Mouse (Mus musculus): ENCODE measurements around the gene Rsbn1.

Rsbn1 gene

DNA sequence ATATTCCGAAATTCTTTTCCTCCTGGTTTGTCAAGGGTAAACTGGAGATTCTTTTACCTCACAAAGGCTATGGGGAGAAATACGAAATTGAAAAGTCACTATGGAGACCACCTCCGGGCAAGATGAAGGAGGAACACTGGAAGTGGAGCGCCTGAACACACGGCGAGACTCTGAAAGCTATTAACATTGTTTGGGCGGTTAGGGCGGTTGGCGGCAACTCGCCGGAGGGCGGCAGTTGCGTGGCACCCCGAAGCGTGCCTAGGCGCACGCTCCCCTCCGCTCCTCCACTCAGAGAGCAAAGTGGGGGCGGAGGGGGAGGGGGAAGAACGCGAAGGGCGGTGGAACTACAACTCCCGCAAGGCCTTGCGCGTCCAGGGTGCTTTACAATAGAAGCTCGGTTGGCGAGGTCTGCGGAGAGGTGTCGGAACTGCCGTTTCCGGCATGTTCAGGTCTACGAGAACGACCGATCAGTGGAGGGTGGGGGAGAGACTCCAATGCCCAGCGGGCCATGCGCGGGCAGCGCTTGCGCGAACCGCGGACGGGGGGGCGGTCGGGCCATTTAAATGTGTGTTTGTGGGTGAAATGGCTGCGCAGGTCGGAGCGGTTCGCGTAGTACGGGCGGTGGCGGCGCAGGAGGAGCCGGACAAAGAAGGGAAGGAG lies at the start of gene Rsbn1:
Gene Rsbn1, plus strand, starts transcription at position 111 of the 660 bp plus-strand sequence.
- peak; percentile 97 for DNase-seq

DNA sequence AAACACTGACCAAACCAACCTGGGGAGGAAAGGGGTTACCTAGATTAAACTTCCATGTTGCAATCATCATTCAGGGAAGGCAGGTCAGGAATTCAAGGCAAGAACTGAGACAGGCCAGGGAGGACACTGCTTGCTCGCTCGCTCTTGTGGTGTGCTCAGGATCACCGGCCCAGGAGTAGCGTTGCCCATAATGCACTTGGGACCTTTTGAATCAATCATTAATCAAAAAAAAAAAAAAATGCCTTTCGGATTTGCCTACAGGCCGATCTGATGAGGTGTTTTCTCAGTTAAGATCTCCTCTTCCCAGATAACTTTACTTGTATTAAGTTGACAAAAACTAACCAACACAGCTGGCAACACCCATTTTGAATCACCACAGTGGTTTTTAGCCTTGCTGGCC lies 49.7 kb upstream of the Rsbn1 start:
- no peak for DNase-seq

DNA sequence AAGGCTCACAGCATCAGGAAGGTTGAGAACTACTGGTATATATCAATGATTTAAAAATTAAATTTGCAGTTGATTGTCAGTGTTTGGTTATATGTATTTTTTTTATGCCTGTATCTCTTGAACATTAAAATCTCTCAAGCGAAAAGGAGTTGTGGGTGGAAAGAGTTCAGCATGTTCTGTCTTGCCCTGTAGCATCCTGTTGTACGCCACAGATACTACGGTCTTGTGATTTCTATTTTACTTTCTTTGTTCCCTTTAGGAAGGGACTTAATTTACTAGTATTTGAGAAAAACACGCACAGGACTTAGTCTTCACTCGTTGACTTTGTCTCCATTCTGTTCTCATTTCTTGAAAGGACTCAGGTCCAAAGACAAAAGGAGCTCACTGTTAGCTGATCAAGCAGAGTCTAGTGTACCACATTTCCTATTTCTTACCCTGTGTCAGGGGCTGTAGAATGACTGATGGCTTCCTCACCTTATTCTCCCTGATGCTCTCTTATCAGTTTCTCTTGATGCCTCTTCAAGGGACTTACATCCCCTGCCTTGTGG lies 46.4 kb upstream of the Rsbn1 start:
- DNase-seq: no peak

DNA sequence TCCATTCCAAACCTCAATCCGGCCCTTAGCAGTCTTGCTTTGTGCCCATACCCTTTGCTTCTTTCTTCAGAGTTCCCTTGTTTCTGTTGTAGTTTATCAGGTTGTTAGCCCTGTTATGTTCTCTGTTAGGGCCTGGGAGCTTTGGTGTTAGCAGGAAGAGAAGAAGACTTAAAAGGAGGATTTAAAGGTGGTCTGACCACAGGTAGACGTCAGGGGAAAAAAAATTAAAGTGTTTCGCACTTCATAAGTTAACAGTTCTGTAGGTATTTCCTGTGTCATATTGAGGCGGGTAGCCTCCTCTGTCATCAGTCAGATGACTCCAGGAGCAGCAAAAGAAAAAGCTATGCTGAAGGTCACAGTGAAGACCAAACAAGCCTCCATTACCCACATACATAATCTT lies 45.9 kb upstream of the Rsbn1 start:
- no peak for DNase-seq

DNA sequence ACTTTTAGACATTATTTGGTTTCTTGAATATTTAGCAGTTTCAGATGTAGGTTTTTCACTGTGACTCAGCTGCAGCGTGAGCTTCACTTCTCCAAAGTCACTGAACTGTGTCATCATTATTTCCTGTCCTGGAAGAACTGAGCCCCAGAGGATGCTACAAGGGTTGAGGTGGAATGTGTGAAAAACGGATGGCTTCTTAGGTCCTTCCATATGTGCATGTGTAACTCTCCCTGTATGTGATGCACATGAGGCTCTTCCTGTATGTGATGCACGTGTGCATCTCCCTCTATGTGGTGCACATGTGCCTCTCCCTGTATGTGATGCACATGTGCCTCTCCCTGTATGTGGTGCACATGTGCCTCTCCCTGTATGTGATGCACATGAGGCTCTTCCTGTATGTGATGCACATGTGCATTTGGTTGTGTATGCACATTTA lies 41.2 kb upstream of the Rsbn1 start:
- DNase-seq: no peak

DNA sequence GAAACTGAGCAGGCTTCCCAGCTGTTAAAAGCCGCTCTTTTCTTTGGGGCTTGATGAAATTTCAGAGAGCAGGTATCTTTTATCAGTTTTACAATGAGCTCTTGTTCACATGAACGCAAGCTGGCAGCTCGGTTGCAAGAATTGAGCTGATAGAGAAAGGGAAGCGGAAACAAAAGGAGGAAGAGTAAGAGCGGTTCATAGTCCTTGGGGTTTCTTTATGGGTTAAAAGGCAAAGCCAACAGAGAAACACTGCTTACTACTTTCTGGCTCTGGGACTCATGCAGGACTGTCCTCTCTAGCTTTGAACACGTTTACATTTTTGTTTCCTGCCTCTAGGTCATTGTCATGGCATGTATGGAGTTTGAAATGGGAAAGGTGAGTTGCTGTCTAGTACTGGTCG lies 39.6 kb upstream of the Rsbn1 start:
- no peak for DNase-seq

DNA sequence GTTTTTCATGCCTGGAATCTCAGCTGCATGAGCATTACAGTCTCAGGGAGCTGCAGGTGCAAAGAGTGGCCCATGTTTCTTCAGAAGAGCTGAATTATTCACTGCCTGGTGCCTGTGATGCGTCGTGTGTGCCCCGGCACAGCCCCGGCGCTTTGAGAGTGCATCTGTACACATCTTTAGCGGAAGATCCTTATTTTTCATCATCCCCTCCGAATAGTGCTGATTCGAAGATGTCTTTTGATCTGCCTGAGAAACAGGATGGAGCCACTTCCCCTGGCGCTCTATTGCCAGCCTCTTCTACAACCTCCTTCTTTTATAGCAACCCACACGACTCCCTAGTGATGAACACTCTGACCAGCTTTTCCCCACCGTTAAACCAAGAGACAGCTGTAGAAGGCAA lies 28.0 kb upstream of the Rsbn1 start:
- DNase-seq: no peak

DNA sequence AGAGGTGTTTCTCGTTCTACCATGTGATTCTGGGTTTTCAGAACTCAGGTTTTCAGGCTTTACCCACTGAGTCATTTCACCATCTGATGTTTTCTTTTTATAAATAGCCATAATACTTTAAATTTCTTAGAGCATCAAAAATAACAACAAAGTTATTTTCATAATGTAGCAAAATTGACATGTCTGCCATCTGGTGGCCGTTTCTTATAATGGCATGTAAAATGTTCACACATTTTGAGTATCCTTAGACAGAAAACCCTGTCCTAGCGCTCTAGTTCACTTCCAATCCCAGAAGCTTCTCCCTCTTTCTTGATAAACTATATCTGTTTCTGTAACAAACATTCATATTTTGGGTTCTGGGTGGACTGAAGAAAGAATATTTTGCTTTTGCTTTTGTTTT lies 26.3 kb upstream of the Rsbn1 start:
- DNase-seq: peak; percentile 30

DNA sequence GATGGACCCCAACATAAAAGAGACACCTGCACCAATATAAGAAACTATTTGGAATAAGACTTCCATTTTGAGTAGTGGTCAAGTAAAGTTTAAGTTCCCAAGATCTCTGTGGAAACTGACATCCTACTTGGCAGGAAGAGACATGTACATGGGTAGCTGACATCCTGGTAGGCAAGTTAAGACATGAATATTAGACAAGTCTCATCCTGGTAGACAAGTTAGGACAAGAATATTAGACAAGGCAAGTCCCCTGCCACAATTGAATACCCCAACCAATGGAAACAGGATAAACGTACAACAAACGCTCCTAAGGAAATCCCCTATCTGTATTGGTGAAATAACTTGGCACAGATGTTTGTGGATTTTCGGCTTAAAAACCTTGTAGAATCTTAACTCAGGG lies 20.5 kb upstream of the Rsbn1 start:
- no peak for DNase-seq

DNA sequence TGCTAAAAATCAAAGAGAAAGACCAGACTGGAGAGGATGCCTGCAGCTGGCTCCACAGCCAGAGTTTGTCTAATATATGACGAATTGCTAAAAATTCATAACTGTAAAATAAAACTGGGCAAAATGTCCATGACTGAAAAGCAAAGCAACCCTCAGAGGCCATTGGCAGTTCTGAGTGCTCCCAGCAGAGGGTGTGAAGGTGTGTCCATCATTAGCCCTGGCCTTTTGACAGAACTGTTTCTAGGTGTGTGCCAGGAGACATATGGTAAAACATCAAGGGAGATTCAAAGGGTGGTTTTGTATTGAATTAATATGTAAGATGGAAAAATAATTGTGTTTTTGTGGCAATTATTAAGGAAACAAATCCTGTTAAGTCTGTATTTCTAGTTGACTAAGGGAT lies 9.2 kb upstream of the Rsbn1 start:
- no peak for DNase-seq

DNA sequence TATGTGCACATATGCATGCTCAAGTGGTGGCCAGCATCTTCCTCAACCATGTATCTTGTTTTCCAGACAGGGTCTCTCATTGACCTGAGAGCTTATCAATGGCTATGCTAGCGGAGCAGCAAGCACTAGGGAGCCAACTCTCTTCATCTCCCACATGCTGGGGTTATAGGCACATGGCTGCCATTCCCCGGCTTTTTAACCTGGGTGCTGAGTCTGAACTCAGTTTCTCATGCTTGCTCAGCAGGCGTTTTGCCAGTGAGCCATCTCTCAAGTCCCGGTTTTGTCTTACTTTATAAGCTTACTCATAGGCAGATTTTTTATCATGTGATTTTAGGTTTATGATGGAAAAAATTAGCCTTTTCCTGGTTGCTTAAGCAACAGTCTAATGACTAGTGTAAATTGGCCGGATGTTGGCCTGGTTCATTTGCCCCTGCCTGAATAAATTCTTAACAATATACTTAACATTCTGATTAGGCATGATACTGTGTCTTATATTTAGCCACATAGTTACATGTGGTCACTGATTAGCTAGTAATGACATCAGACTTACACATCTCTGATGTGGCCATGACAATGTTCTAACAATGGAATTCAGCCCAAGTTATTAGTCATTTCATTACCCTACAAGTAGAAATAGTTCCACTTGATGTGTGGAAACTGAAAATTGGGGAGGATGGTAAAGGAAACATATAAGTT lies 6.4 kb upstream of the Rsbn1 start:
- no peak for DNase-seq

DNA sequence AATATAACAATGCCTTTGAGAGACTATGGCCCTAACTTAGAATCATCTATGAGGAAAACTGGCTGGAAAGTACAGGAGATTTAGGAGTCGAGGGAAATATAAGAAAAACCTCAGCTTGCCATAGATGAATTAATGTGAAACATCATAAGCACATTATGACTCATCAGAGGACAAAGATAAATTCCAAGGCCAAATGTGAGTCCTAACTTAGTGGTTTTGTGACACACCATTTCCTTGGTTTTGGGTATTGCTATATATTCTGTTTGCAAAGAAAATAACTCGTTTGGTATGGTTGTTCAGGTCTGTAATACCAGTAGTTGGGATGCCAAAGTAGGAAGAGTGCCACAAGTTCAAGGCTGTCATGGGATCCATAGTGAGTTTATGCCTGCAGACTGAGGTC lies 5.1 kb upstream of the Rsbn1 start:
- DNase-seq: no peak

DNA sequence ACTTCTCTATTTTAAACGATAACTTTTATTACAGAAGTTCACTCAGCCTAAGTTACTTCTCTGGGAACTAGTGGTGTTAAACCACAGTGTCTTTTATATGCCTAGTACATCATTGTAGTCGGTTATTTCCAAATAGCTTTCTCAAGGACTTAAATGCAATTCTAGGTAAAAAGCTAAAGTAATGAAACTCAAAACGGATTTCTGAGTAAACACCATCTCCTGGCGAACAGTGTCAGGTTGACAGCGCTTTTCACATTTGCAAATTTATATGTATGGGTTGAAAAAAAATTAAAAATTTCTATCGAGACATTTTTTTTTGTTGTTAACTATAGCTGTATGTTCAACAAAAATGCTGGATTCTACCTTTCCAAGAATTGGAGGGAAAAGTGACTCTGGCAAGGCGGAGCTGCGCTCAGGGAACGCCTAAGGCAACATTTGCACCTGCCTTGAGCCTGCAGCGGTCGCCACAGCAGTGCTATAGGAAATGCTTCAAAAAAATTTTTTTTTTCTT lies 414 bp upstream of the Rsbn1 start:
- peak; percentile 13 for DNase-seq

DNA sequence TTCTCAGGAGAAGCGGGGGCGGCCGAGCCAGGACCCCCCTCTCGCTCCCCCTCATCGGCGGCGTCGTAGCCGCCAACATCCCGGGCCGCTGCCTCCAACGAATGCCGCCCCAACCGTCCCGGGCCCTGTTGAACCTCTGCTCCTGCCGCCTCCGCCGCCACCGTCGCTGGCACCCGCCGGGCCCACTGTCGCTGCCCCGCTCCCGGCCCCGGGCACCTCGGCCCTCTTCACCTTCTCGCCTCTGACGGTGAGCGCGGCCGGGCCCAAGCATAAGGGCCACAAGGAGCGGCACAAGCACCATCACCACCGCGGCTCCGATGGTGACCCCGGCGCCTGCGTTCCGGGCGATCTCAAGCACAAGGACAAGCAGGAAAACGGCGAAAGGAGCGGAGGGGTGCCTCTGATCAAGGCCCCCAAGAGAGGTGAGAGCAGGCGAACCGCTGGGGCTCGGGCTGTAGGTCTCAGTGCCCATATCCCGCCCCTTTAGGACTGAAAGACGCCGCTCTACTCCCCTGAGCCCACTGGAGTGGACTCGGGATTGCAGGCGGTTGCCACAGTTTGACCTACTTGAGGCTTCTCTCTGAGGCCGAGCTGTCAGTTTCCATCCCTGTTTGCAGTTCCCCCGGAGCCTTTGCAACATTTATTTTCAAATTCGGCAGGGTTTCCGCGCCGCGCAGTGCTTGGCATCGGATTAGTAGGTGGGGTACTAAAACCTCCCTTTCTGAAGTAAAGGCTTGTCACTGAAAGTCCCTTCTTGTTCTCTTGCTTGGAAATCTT lies 1.0 kb downstream of the Rsbn1 start:
- DNase-seq: no peak

DNA sequence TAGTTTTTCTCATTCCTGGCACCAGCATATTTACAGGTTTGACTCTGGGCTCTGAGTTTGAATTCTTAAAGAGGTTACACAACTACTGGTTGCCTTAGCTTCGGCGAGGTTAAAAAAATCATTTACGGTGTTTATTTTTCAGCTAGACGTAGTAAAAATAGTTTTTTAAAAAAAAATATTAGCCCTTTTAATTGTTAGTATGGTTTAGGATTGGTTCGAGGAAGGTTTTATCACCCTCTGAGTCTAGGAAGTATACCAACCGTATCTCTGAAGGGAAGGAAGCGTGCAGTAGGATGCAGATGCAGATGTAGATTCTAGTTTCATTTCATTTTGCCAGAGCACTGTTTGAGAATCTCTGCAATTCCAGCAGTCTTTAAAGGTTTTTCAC lies 1.6 kb downstream of the Rsbn1 start:
- DNase-seq: no peak

DNA sequence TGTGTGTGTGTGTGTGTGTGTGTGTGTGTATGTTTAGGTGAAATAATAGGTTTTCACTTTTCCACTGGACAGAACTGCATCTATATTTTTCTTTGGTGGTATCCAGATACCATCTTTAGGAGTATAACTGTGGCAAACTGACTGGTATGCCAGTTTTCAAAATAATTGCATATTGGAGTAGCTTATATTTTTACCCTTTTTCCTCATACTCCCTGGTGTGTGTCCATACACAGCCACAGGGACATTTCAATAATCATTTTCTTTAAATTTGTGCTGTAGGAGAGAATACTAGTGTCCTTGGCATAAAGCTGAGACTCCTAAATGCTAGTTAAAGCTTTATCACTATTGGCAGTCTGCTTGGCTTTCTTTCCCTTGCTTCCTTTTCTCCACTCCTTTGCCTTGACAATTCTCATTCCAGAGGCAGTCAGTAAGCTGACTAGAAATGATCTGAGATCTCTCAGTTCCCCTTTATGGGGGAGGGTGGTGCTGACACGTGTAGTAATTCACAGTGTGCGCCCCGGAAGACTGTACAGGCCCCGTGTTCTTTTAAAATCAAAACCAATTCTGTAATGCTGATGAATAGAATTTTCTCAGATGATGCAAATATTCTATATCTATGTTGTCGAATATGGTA lies 2.4 kb downstream of the Rsbn1 start:
- DNase-seq: no peak

DNA sequence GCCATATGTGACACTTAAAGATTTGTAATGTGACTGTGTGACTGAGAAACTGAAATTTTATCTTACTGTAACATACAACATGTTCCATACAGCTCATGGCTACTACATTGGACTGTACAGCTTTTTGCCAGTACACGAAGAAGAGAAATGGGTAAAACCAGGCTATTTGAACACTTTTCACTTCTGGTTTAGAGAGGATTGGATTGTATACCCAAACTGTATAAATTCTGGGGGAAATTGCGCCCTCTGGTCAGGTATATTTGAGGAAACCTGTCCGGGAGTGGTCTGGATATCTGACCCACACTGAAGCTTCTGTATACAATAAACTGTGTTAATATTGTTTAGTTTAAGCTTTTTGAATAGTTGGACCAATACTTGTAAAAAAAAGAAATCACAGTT lies 2.9 kb downstream of the Rsbn1 start:
- no peak for DNase-seq

DNA sequence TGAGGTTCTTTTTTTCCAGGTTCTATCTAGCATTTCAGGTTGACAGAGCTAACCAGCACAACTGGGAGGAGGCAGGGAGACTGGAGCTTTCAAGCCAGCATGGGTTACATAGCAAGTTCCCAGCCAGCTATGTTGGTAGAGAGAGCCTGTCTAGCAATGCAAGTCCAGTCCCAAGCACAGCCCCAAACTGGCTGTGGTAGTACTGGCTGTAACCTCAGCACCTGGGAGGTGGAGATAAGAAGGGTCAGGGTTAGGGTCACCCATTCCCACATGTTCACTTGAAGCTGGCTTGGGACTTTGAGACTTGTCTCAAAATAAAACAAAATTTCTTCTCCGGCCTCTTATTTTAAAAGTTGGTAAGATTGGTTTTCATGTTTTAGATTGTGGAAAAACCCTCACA lies 6.2 kb downstream of the Rsbn1 start:
- DNase-seq: no peak

DNA sequence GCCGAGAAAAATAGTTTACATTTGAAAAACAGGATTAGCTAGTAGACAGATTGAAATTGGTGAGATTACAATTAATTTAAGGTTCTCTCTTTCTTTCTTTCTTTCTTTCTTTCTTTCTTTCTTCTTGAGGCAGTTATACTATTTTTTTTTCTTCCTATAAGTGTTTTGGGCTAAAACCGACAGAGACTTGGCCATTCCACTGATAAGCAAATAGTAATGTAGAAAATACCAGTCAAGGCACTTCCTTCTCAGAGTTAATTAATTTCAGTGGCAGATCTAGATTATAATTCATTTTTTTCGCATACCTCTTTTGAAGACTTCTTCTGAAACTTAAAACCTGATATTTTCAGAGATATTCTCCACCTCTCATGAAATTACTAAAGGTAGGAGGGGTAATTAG lies 11.4 kb downstream of the Rsbn1 start:
- no peak for DNase-seq

DNA sequence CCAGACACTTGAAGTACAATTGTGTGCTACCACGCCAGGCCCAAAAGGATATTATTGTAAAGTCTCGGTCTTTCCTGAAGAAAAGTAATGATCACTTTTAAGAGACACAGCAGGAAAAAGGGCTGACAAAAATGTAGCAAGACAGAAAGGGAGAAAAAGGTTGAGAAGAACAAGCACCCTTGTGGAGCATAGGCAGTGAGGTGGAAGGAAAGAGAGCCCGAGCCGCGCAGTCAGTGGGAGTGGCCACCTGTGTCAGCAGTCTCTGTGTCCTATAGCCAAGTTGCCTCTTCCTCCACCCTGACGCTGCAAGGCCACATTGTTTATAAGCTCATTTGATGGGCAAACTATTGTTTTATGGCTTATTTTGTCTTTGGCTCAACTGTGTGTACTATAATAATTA lies 13.6 kb downstream of the Rsbn1 start:
- DNase-seq: no peak

DNA sequence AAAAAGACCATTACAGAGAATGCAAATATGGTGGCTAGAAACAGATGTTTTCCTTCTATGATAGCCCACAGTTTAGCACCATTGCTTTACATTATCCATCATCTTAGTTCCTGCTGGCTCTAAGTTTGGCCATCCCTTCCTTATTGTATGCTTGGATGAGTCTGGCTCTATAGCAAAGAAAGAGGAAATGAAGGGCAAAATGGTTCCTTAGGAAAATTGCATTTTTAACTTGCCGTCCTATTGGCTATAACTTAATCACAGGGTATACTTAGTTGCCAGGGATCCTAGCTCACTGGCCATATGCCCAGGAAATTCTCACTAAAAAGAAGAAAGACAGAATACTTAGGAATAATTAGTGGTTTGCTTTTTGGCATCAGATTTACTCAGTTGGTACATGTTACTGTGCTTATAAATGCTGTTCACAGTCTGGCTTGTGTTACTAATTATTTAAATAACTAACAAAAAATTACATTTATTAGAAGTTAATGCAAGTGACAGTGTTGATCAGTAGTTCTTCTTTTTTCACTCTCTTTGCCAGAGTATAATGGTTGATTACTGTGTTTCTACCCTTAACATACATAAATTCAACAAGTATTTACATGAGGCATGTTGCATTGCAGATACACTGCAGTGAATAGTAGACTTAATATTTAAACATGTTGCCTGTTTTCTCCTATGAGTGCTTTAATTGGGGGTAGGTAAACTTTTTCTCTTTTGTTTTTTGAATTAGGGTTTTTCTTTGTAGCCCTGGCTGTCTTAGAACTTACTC lies 31.1 kb downstream of the Rsbn1 start:
- DNase-seq: peak; percentile 35

DNA sequence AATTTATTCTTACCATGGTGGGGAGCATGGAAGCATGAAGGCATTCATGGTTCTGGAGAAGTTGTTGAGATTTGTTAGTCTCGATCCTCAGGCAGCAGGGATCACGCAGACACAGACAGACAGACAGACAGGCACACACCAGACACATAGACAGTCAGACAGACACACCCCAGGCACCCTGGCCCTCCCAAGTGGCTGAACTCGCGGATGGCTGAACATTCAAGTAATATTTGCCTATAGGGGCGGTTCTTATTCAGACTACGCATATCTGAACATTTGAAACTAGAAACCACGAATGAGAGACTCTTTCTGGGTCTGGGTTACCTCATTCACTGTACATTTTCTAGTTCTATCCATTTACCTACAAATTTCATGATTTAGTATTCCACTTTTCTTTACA lies 34.7 kb downstream of the Rsbn1 start:
- DNase-seq: no peak

All from right cerebral cortex, postnatal 4 days (tissue).